Mouse (Mus musculus) hindbrain, embryonic 16.5 days (tissue): Measurements from ENCODE around the gene Sfn. TPM values are rescaled to one million over a fixed set of nuclear protein-coding genes. Genes with fewer than 3 reads are reported as not detected.

Source experiments
- ATAC-seq: fragments of 200-750 bp; cut with Nextera tagmentation; 2 replicates; pipeline ENCODE4 v1.8.0; 2017; ENCODE audit warnings: moderate TSS enrichment, moderate library complexity
- H3K27ac ChIP-seq: fragments of 300-500 bp; sonication (generic); 2 replicates; pipeline ENCODE4 v1.5.1; 2014; ENCODE audit warnings: low read depth, mild to moderate bottlenecking, control low read depth, low read length, moderate library complexity
- H3K27me3 ChIP-seq: fragments of 300-500 bp; sonication (generic); replicated peaks from 2 replicates; pipeline ENCODE4 v1.6.1; 2014; ENCODE audit warnings: low read length; ENCODE audit not compliant: control insufficient read depth, insufficient read depth
- H3K36me3 ChIP-seq: fragments of 300-500 bp; sonication (generic); 2 replicates; pipeline ENCODE4 v1.6.1; 2014; ENCODE audit warnings: mild to moderate bottlenecking, low read length, moderate library complexity, mixed read lengths; ENCODE audit not compliant: control insufficient read depth, insufficient read depth
- H3K4me1 ChIP-seq: fragments of 300-500 bp; sonication (generic); 2 replicates; pipeline ENCODE4 v1.6.1; 2014; ENCODE audit warnings: low read depth, low read length; ENCODE audit not compliant: control insufficient read depth, insufficient read depth
- H3K4me2 ChIP-seq: fragments of 300-500 bp; sonication (generic); 2 replicates; pipeline ENCODE4 v1.6.1; 2014; ENCODE audit warnings: mild to moderate bottlenecking, low read length, control low read depth, moderate library complexity
- H3K4me3 ChIP-seq: fragments of 300-500 bp; sonication (generic); 2 replicates; pipeline ENCODE4 v1.5.1; 2014; ENCODE audit warnings: mild to moderate bottlenecking, low read length, control low read depth, moderate library complexity
- H3K9ac ChIP-seq: fragments of 300-500 bp; sonication (generic); 2 replicates; pipeline ENCODE4 v1.6.1; 2014; ENCODE audit warnings: low read depth, mild to moderate bottlenecking, control low read depth, low read length, moderate library complexity
- H3K9me3 ChIP-seq: fragments of 300-500 bp; sonication (generic); 2 replicates; pipeline ENCODE4 v1.6.1; 2014; ENCODE audit warnings: mild to moderate bottlenecking, low read length, moderate library complexity; ENCODE audit not compliant: control insufficient read depth
- WGBS: fragments of 180-500 bp; shearing (Covaris S2); extraction: QIAGEN DNeasy Blood & Tissue Kit; methylation state at CpG from one replicate; pipeline ENCODE4 v1.1.7; 2014; 5-methylcytosine and 5-hydroxymethylcytosine counted together
- microRNA-seq: library from miRNA; unstranded; fragments of <30 nt; microRNA quantifications from one replicate; pipeline ENCODE4, GENCODE M21; 2017
- polyA plus RNA-seq: library from polyadenylated mRNA; unstranded; fragments of >200 nt; fragmentation: Nextera tagmentation; extraction: Ambion mirVana; gene quantifications from 2 replicates; pipeline ENCODE4 v1.2.1, GENCODE M21; 2015

Gene Sfn
- polyA plus RNA-seq, 1 experiment from 2014 or later = 2.1 TPM

GRCm38 (mm10) chr4:133557041-133557717, 44.8 kb downstream of the Sfn start:
- Histone ChIP-seq H3K9me3 (no peaks in the 10 kb centered on the region), H3K4me2 (no peak overlapping the region), H3K4me1 (no peaks in the 10 kb centered on the region), H3K27ac (no peak overlapping the region), H3K9ac (no peak overlapping the region), H3K4me3 (no peak overlapping the region), H3K27me3 (no peaks in the 10 kb centered on the region; the same call in 1 of the 2 replicates), H3K36me3 (no peaks in the 10 kb centered on the region)
- ATAC-seq = no peak
- WGBS = 31% methylated on average over 10 of the region's 10 CpGs

- no peak overlapping the region for H3K4me2 ChIP-seq
- WGBS = 76% methylated on average over 19 of the region's 19 CpGs
Measured at GRCm38 (mm10) chr4:133553448-133554330, 48.3 kb downstream of the Sfn start.

GRCm38 (mm10) chr4:133552768-133553447, 49.1 kb downstream of the Sfn start, which contains the start of gene Nr0b2:
TSS of gene Nr0b2 (plus strand) at chr4:133553376.
- Histone ChIP-seq H3K27me3 (no peaks in the 10 kb centered on the region; the same call in 1 of the 2 replicates), H3K9me3 (no peaks in the 10 kb centered on the region), H3K36me3 (no peaks in the 10 kb centered on the region), H3K27ac (no peak within 1 kb of the TSS), H3K4me3 (no peak within 1 kb of the TSS), H3K9ac (no peak within 1 kb of the TSS), H3K4me1 (no peaks in the 10 kb centered on the region), H3K4me2 (no peak within 1 kb of the TSS)
- WGBS = 71% methylated on average over 10 of the region's 10 CpGs
- ATAC-seq = no peak

More at GRCm38 (mm10) chr4:133553448-133554330, 48.3 kb downstream of the Sfn start:
- H3K9ac ChIP-seq = no peak overlapping the region
- no peaks in the 10 kb centered on the region for H3K36me3 ChIP-seq
- no peaks in the 10 kb centered on the region for H3K9me3 ChIP-seq
- no peaks in the 10 kb centered on the region for H3K4me1 ChIP-seq
- ATAC-seq = no peak
- H3K4me3 ChIP-seq = no peak overlapping the region
- no peaks in the 10 kb centered on the region; the same call in 1 of the 2 replicates for H3K27me3 ChIP-seq
- H3K27ac ChIP-seq = no peak overlapping the region

- Histone ChIP-seq H3K4me1 (no peaks in the 10 kb centered on the region), H3K4me2 (no peak overlapping the region), H3K9me3 (no peaks in the 10 kb centered on the region), H3K36me3 (no peaks in the 10 kb centered on the region), H3K4me3 (no peak overlapping the region), H3K9ac (no peak overlapping the region), H3K27me3 (no peaks in the 10 kb centered on the region; the same call in 1 of the 2 replicates), H3K27ac (no peak overlapping the region)
- no peak for ATAC-seq
- 100% methylated on average over 1 of the region's 1 CpGs for WGBS
Measured at GRCm38 (mm10) chr4:133552029-133552428, 49.9 kb downstream of the Sfn start.

Small RNAs within 50 kb of the gene (microRNA-seq; reads per million reads assigned to microRNA genes)
- gene Gm23158 = not detected

Other genes with a start within 250 kb of the Sfn start
- 18.8 and 21.3 TPM in 2 replicates for gene Wdtc1, start 248.7 kb downstream of the Sfn start, polyA plus RNA-seq
- 9.8 and 9.9 TPM in 2 replicates for gene Slc9a1, start 232.5 kb downstream of the Sfn start, polyA plus RNA-seq
- 0.32 and 0.36 TPM in 2 replicates for gene Tent5b, start 122.0 kb downstream of the Sfn start, polyA plus RNA-seq
- 5.8 and 12.1 TPM in 2 replicates for gene Trnp1, start 103.6 kb downstream of the Sfn start, polyA plus RNA-seq
- 0.39 and 0.50 TPM in 2 replicates for gene Kdf1, start 83.2 kb downstream of the Sfn start, polyA plus RNA-seq
- gene Nudc, start 56.2 kb downstream of the Sfn start, polyA plus RNA-seq = 246 and 265 TPM in 2 replicates
- 0.36 TPM in 1 of 2 replicates, not detected in the other for gene Nr0b2, start 48.8 kb downstream of the Sfn start, polyA plus RNA-seq
- 5.9 and 7.6 TPM in 2 replicates for gene Gpatch3, start 27.4 kb downstream of the Sfn start, polyA plus RNA-seq
- gene Gpn2, start 17.8 kb downstream of the Sfn start, polyA plus RNA-seq = 16.6 and 16.9 TPM in 2 replicates
- 3.6 and 3.7 TPM in 2 replicates for gene Zdhhc18, start 48.0 kb upstream of the Sfn start, polyA plus RNA-seq
- 14.1 and 15.9 TPM in 2 replicates for gene Pigv, start 70.5 kb upstream of the Sfn start, polyA plus RNA-seq
- gene Arid1a, start 154.6 kb upstream of the Sfn start, polyA plus RNA-seq = 24.2 and 25.2 TPM in 2 replicates